Mouse (Mus musculus) layer of hippocampus, adult 2 months (tissue): ENCODE measurements around the gene Cdk1. TPM values are rescaled to one million over a fixed set of nuclear protein-coding genes. Genes with fewer than 3 reads are reported as not detected.
A peak's percentile ranks its signal among the peaks of the same experiment; 100 is the strongest.

Experiments
- DNase-seq, 2 experiments: peaks; one replicate each; pipeline ENCODE4 v3.0.0; 2022; ENCODE audit warnings: low spot score in 2 of 2
- H3K27ac ChIP-seq: fragments of 200-600 bp; 2 replicates; pipeline ENCODE4 v1.8.1; 2022
- H3K4me3 ChIP-seq: fragments of 200-600 bp; 2 replicates; pipeline ENCODE4 v1.8.1; 2022; ENCODE audit warnings: mild to moderate bottlenecking
- CTCF ChIP-seq: fragments of 200-600 bp; conservative IDR thresholded peaks from 2 replicates; pipeline ENCODE4 v1.8.1; 2022; ENCODE audit warnings: antibody characterized with exemption, mild to moderate bottlenecking, moderate library complexity
- total RNA-seq, 2 experiments: library from RNA; stranded (reverse); gene quantifications; 2 replicates each; pipeline ENCODE4 v1.2.3; 2021

The Cdk1 gene
- total RNA-seq, 2 experiments from 2014 or later: 0.61 to 1.00 TPM

- no peak overlapping the region for H3K4me3 ChIP-seq
- TF ChIP-seq CTCF: no peak
- peak overlapping the region; percentile 61; the same call in 1 of the 2 replicates for H3K27ac ChIP-seq
- no peak for DNase-seq
Observed at GRCm38 (mm10) chr10:69335195-69335536, 17.6 kb downstream of the Cdk1 start.

GRCm38 (mm10) chr10:69334271-69335194, 18.2 kb downstream of the Cdk1 start:
- Histone ChIP-seq H3K27ac (peak overlapping the region; percentile 64), H3K4me3 (peak overlapping the region; percentile 35; the same call in 1 of the 2 replicates)
- no peak for TF ChIP-seq CTCF
- DNase-seq: peak; percentile 10 to 13

DNA sequence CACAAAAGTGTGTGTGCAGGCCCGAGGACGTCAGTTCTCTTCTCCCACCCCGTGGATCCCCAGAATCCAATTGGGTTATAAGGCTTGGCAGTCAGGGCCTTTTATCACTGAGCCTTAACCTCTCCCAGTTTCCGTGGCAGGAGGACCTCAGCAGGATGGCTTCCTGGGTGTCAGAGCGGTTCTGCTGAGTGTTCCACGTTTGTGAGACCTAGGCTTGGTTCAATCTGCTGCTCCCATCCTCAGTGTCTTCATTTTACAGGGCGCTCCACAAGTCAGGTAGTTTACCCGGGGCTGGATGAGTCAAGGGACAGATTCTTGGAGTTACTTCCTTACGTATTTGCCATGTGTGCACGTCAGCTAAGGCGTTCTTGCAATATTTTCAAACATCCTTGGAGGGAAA, 19.5 kb downstream of the Cdk1 start:
- no peak overlapping the region for H3K4me3 ChIP-seq
- TF ChIP-seq CTCF: no peak
- no peak for DNase-seq
- no peak overlapping the region for H3K27ac ChIP-seq

DNA sequence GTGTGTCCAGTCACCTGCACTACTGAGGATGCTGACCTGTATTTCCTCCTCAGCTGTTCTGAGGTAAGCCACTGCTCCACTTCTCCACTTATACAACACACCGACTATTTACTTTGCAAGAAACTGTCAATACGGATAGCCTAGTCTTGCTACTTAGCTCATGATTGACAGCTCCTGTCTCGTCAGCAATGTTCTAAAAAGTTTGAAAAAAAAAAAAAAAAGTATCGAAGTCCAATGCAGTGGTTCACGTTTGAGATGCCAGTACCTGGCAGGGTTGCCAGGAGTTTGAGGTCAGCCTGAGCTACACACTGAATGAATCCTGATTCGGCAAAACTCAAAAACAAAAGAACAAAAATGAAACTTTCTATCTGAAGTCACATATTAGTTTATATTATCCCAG, 21.5 kb downstream of the Cdk1 start:
- Histone ChIP-seq H3K27ac (no peak overlapping the region), H3K4me3 (no peak overlapping the region)
- TF ChIP-seq CTCF: no peak
- DNase-seq: no peak

- no peak overlapping the region for H3K27ac ChIP-seq
- no peak for DNase-seq
- TF ChIP-seq CTCF: no peak
- no peak overlapping the region for H3K4me3 ChIP-seq
Observed at GRCm38 (mm10) chr10:69328656-69329046, 24.1 kb downstream of the Cdk1 start.

- no peak for DNase-seq
- Histone ChIP-seq H3K27ac (no peak overlapping the region), H3K4me3 (no peak overlapping the region)
- TF ChIP-seq CTCF: no peak
Observed at GRCm38 (mm10) chr10:69328029-69328655, 24.6 kb downstream of the Cdk1 start.

GRCm38 (mm10) chr10:69327362-69327761, 25.4 kb downstream of the Cdk1 start:
- no peak overlapping the region for H3K4me3 ChIP-seq
- TF ChIP-seq CTCF: no peak
- no peak for DNase-seq
- H3K27ac ChIP-seq: no peak overlapping the region

DNA sequence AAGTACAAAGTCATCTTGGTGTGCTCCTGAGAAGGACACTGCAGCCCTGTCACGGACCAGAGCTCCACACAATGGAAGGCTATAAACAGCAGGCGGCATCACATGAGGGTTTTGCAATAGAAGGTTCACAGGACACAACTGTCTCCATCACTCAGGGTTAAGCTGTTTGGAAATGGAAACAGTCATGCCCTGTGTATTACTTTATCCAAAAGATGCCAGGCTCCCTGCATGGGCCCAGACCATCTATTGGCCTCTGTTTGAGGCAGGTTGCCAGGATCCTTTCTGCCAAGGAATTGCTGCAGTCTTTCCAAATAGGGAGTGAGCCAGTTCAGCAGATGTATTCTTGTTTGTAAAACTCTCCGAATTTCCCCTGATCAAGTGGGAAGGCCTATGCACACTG, 26.3 kb downstream of the Cdk1 start:
- no peak overlapping the region for H3K27ac ChIP-seq
- H3K4me3 ChIP-seq: no peak overlapping the region
- peak in 1 of 2 experiments; percentile 23 for DNase-seq
- TF ChIP-seq CTCF: no peak

- DNase-seq: no peak
- H3K27ac ChIP-seq: no peak overlapping the region
- H3K4me3 ChIP-seq: no peak overlapping the region
- no peak for TF ChIP-seq CTCF
Observed at GRCm38 (mm10) chr10:69324816-69325215, 27.9 kb downstream of the Cdk1 start.

DNA sequence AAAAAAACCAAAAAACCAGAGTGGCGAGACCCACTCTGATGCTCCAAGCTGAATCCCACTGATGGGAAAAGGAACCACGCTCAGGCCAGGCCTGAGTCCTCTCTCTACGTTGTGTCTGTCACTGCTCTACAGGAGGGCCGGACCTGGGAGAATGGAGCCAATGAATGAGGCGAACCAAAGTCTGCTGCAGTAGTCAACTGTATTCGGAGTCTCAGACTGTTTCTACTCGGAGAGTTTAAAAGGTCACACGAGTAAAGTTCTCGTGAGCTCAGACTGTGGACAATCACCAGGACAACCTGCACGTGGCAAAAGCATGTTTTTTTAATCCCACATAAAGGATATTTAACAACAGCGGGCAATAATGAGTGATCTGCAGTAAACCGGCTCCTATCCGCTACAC, 28.8 kb downstream of the Cdk1 start:
- Histone ChIP-seq H3K4me3 (no peak overlapping the region), H3K27ac (no peak overlapping the region)
- TF ChIP-seq CTCF: no peak
- DNase-seq: no peak

GRCm38 (mm10) chr10:69321519-69322035, 31.2 kb downstream of the Cdk1 start:
- no peak; the same call in 1 of the 2 replicates for TF ChIP-seq CTCF
- Histone ChIP-seq H3K27ac (no peak overlapping the region), H3K4me3 (no peak overlapping the region)
- DNase-seq: no peak

DNA sequence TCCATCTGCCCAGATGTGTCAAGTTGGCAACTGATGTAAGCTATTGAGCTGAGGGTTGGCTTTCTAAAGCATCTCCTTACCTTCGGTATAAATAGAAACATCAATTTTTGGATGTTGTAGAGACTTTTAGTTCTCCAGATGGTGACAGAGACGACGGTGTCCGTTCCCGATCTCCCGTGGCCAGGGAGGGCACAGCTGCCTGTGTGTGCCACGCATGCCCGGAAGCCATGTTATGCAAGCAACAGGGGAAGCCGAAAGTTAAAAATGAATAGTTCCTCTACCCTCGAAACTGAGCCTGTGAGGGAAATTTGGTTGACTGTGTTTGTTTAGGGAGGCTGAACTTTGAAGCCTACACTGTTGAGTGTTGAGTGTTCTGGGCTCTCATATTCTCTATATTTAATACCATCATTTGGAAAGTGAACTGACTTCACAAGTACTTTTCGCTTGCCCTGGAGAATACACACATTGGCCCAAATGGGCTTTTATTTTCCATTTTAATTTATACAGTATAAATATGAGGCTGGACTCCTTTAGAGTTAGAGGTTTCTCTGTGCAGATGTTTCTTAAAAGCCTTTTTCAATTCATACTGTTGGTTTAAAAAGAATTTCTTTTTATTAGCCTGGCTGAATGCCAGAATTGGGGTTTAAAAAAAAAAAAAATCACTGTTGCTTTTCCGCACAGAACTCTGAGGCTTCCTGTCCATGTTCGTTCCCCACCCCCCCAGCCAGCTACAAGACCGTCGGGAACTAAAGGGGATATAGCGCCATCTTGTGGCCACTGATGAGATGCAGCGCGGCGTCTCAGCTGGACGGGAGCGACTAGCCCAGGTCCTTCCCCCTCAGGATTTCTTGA, 31.8 kb downstream of the Cdk1 start:
- DNase-seq: peak; percentile 58 to 86

DNA sequence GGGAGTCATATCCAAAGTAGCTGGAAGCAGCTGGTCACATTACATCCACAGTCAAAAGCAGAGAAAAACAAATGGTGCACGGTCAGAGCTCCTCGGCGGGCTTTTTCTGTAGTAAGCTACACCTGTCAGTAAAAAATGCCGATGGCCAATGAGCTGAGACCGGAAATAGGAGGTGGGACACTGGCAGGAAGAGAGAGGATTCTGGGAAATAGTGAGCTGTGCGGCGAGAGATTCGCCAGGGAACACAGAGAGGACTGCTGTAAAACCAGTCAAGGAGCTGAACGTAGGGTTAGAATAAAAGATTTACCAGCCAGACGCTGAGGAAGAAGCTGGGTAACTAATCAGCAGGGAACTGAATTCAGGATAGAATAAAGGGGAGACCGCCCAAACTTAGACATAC, 34.2 kb downstream of the Cdk1 start:
- no peak overlapping the region for H3K27ac ChIP-seq
- no peak for TF ChIP-seq CTCF
- no peak for DNase-seq
- H3K4me3 ChIP-seq: no peak overlapping the region

More for the DNA sequence above, 31.8 kb downstream of the Cdk1 start:
- peak; percentile 87 for TF ChIP-seq CTCF
- Histone ChIP-seq H3K27ac (no peak overlapping the region), H3K4me3 (no peak overlapping the region)
